In genomic region chr9:63194791-63195190, GRCm38 (mm10) we compare ENCODE assay signal across 25 mouse cellular contexts. TPM values are rescaled to one million over a fixed set of nuclear protein-coding genes. Genes with fewer than 3 reads are reported as not detected.
DNase-seq lines count a peak whose midpoint lies in the region; ATAC-seq and TF ChIP-seq lines count a peak whose summit lies in the region.
"Had no signal": no experiment of that assay in that cellular context is flagged by ENCODE, and none has a peak within 500 bp of the region (broad histone marks: within the 10 kb centered on the region; RNA-seq: fewer than 3 reads in every experiment).

No protein-coding gene starts in this region.

- no peak overlapping the region for H3ac ChIP-seq in myocyte (ENCODE audit: control insufficient read depth, insufficient read length)

- H3K9me3 ChIP-seq in kidney, postnatal 0 days (replicated peaks; ENCODE audit: low read length), result no peaks in the 10 kb centered on the region
- H3K9me3 ChIP-seq in heart, embryonic 10.5 days, result no peaks in the 10 kb centered on the region
- H3K9me3 ChIP-seq in heart, embryonic 15.5 days (replicated peaks), result no peaks in the 10 kb centered on the region
- no peaks in the 10 kb centered on the region for H3K9me3 ChIP-seq in midbrain, embryonic 14.5 days (ENCODE audit: control insufficient read depth, low read length)
- H3K9me3 ChIP-seq: kidney, embryonic 15.5 days; midbrain, embryonic 10.5 days had no signal

- H3K27me3 ChIP-seq in kidney, postnatal 0 days (ENCODE audit: insufficient read depth, low read length), result no peaks in the 10 kb centered on the region
- H3K27me3 ChIP-seq in heart, embryonic 10.5 days (ENCODE audit: insufficient read depth, poor library complexity, severe bottlenecking), result no peaks in the 10 kb centered on the region
- H3K27me3 ChIP-seq in heart, embryonic 15.5 days, result no peaks in the 10 kb centered on the region
- no peaks in the 10 kb centered on the region for H3K27me3 ChIP-seq in myocyte (ENCODE audit: control insufficient read depth, insufficient read depth, insufficient read length)
- H3K27me3 ChIP-seq in midbrain, embryonic 14.5 days (ENCODE audit: control insufficient read depth, insufficient read depth, low read length), result no peaks in the 10 kb centered on the region
- H3K27me3 ChIP-seq: kidney, embryonic 15.5 days had no signal

- no peak for TF ChIP-seq POLR2A in myocyte (IDR thresholded peaks at IDR 0.05; ENCODE audit: insufficient read length, low read depth)

- no peak overlapping the region for H3K4me2 ChIP-seq in kidney, postnatal 0 days (ENCODE audit: low read length)
- peak overlapping the region; percentile 23; the same call in 1 of the 2 replicates for H3K4me2 ChIP-seq in heart, embryonic 15.5 days
- peak overlapping the region; percentile 21 for H3K4me2 ChIP-seq in myocyte (ENCODE audit: low read depth)
- H3K4me2 ChIP-seq in midbrain, embryonic 14.5 days (ENCODE audit: low read length), result no peak overlapping the region
- H3K4me2 ChIP-seq: kidney, embryonic 15.5 days had no signal

- H3K4me3 ChIP-seq in kidney, postnatal 0 days (replicated peaks; ENCODE audit: low read depth, low read length), result no peak overlapping the region
- H3K4me3 ChIP-seq in heart, embryonic 10.5 days, result no peak overlapping the region
- H3K4me3 ChIP-seq in heart, embryonic 15.5 days, result no peak overlapping the region
- no peak overlapping the region for H3K4me3 ChIP-seq in myocyte
- no peak overlapping the region for H3K4me3 ChIP-seq in midbrain, embryonic 14.5 days (replicated peaks; ENCODE audit: low read depth, low read length)
- H3K4me3 ChIP-seq: kidney, embryonic 15.5 days; left cerebral cortex, adult 2 months; midbrain, embryonic 10.5 days had no signal

- no peak for TF ChIP-seq CTCF in kidney, postnatal 0 days (IDR thresholded peaks at IDR 0.05; ENCODE audit: low read depth)

- H3K4me1 ChIP-seq in kidney, postnatal 0 days (replicated peaks; ENCODE audit: insufficient read depth, low read length), result peaks cover 27% of the 10 kb centered on the region; the same call in 1 of the 2 replicates
- H3K4me1 ChIP-seq in heart, embryonic 10.5 days, result peaks cover 56% of the 10 kb centered on the region
- peaks cover 44% of the 10 kb centered on the region for H3K4me1 ChIP-seq in heart, embryonic 15.5 days (replicated peaks)
- H3K4me1 ChIP-seq in midbrain, embryonic 14.5 days (ENCODE audit: control insufficient read depth, insufficient read depth, low read length), result peaks cover 20% of the 10 kb centered on the region

- no peak overlapping the region for H3K9ac ChIP-seq in kidney, postnatal 0 days (ENCODE audit: low read depth, low read length)
- no peak overlapping the region for H3K9ac ChIP-seq in heart, embryonic 15.5 days
- no peak overlapping the region for H3K9ac ChIP-seq in midbrain, embryonic 14.5 days (replicated peaks; ENCODE audit: low read length)
- H3K9ac ChIP-seq: kidney, embryonic 15.5 days had no signal

- no peaks in the 10 kb centered on the region for H3K79me2 ChIP-seq in myocyte (ENCODE audit: control insufficient read depth, insufficient read depth)

- ATAC-seq in kidney, postnatal 0 days (replicated peaks; ENCODE audit: low FRiP score, low read depth), result no peak
- peak; percentile 49; the same call in 1 of the 2 replicates for ATAC-seq in heart, embryonic 15.5 days (replicated peaks; ENCODE audit: insufficient number of reproducible peaks, insufficient read depth, low FRiP score, low read depth)
- no peak for ATAC-seq in midbrain, embryonic 14.5 days (ENCODE audit: low FRiP score, low TSS enrichment)
- ATAC-seq: activated CD4-positive, CD25-positive, alpha-beta regulatory T cell, adult 4 months; hindbrain, postnatal 0 days; intestine, embryonic 16.5 days; lung, postnatal 0 days had no signal

- H3K36me3 ChIP-seq in kidney, postnatal 0 days (ENCODE audit: insufficient read depth, low read length), result no peaks in the 10 kb centered on the region
- peaks cover 15% of the 10 kb centered on the region; the same call in 1 of the 2 replicates for H3K36me3 ChIP-seq in heart, embryonic 10.5 days
- H3K36me3 ChIP-seq in heart, embryonic 15.5 days, result 0 out of 2 replicates have a peak, but pooled peaks cover 3% of the 10 kb centered on the region
- no peaks in the 10 kb centered on the region for H3K36me3 ChIP-seq in myocyte (ENCODE audit: control insufficient read depth, insufficient read depth)
- no peaks in the 10 kb centered on the region; the same call in 1 of the 2 replicates for H3K36me3 ChIP-seq in midbrain, embryonic 14.5 days (ENCODE audit: control insufficient read depth, insufficient read depth, low read length)

- peak; percentile 45 for DNase-seq in kidney, postnatal 0 days (ENCODE audit: low spot score)
- no peak for DNase-seq in kidney, postnatal 4 days
- DNase-seq in heart, embryonic 10.5 days (ENCODE audit: low spot score), result no peak
- DNase-seq in midbrain, embryonic 14.5 days, result no peak
- DNase-seq in natural killer cell, adult 2 months (ENCODE audit: low spot score in 2 of 2), result no peak
- DNase-seq in cerebellum, postnatal 36 days, result no peak
- DNase-seq: adrenal gland, postnatal 10 days; cerebellum, adult 9-10 months; layer of hippocampus, adult 9-11 months; right cerebral cortex, postnatal 14 days; spleen, adult 18-20 months; thymus, postnatal 25 days had no signal

- H3K27ac ChIP-seq in kidney, postnatal 0 days, result no peak overlapping the region
- 0 out of 2 replicates have a peak overlapping the region, but pooled peaks have one; percentile 59 for H3K27ac ChIP-seq in heart, embryonic 10.5 days
- peak overlapping the region; percentile 80 for H3K27ac ChIP-seq in heart, embryonic 15.5 days
- H3K27ac ChIP-seq in midbrain, embryonic 14.5 days (replicated peaks; ENCODE audit: low read depth, low read length), result no peak overlapping the region
- H3K27ac ChIP-seq: hindbrain, postnatal 0 days; kidney, embryonic 15.5 days; left cerebral cortex, adult 2 months; midbrain, embryonic 10.5 days had no signal

- 56% methylated on average over 9 of the region's 9 CpGs for whole genome bisulfite sequencing in kidney, postnatal 0 days
- 51% methylated on average over 9 of the region's 9 CpGs for WGBS in heart, embryonic 10.5 days
- WGBS in heart, embryonic 15.5 days, result 45% methylated on average over 9 of the region's 9 CpGs
- 36% methylated on average over 9 of the region's 9 CpGs for WGBS in midbrain, embryonic 14.5 days

TF ChIP-seq in myocyte, 11 proteins besides CTCF, POLR2A, EP300 and RAD21:
- peak in 1 of 3 experiments; percentile 17 for TF ChIP-seq MYOG (IDR thresholded peaks at IDR 0.05; ENCODE audit: control insufficient read depth in 1 of 3, insufficient read depth in 1 of 3, insufficient read length in 2 of 3, low read depth in 2 of 3)
- TF ChIP-seq E2F4 (IDR thresholded peaks at IDR 0.05; ENCODE audit: insufficient read depth), result no peak
- TF ChIP-seq TCF12 (IDR thresholded peaks at IDR 0.05; ENCODE audit: insufficient read depth, poor library complexity, severe bottlenecking), result peak; percentile 13

RNA-seq across cellular contexts. Expression of gene Skor1, which starts 46.0 kb away (rescaled TPM):
- polyA plus RNA-seq in kidney, postnatal 0 days (2015; fragmentation: Nextera tagmentation; extraction: Ambion mirVana), result not detected in 2 replicates
- 0.06 TPM in 1 of 2 replicates, not detected in the other for polyA plus RNA-seq in heart, embryonic 10.5 days (2016; fragmentation: Nextera tagmentation; extraction: Ambion mirVana)
- not detected in 2 replicates for polyA plus RNA-seq in heart, embryonic 15.5 days (2015; fragmentation: Nextera tagmentation; extraction: Ambion mirVana)
- polyA plus RNA-seq in myocyte (2012; fragmentation: generic; extraction: Trizol), result 0.01 TPM
- polyA plus RNA-seq in midbrain, embryonic 14.5 days (2014; fragmentation: Nextera tagmentation; extraction: Ambion mirVana), result 5.0 TPM in 2 replicates
- polyA plus RNA-seq: activated CD4-positive, CD25-positive, alpha-beta regulatory T cell, adult 4 months; C2C12; intestine, embryonic 16.5 days; kidney, embryonic 15.5 days; large intestine, adult 2 months; liver, adult 2 months; liver, embryonic 16.5 days had no signal

Comparison
In these comparisons a context has a peak if more than half of its experiments do, and no peak if none do; other contexts are left out.
1. H3K27ac ChIP-seq: peak in heart, embryonic 10.5 days (single experiment) and heart, embryonic 15.5 days (single experiment); none in kidney, postnatal 0 days (single experiment) and midbrain, embryonic 14.5 days (single experiment).
2. H3K4me2 ChIP-seq: peak in heart, embryonic 15.5 days (single experiment) and myocyte (single experiment); none in kidney, postnatal 0 days (single experiment) and midbrain, embryonic 14.5 days (single experiment).